8 mouse cellular contexts compared by ENCODE assay signal in the genomic region with DNA sequence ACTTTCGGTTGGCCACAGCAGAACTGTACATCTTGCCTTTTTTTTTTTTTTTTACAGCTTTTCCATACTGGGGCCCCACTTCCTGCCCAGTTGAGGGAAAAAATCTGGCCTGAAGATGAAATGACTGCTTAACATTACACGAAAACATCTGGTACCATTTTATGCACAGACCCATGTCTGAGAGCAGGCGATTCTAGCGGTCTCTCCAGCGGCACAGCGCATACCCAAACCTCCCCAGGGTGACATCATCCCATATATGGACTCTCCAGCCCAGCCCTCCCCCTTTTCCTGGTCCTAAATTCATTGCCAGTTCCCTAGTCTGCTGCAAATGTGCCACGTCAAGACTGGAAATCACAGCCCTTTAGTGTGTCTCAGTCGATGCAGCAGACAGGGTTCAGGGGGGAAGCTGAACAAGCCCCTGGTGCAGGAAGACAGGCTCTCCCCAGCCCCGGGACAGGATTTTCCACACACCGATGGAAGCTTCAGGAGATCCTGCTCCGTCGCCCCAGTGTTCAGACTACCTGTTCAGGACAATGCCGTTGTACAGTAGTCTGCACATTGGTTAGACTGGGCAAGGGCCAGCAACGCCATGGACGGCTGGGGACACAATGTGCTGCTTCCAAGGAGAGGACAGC.
DNase-seq lines count a peak whose midpoint lies in the region; ATAC-seq lines count a peak whose summit lies in the region.

No protein-coding gene starts in this region.

- peak; percentile 93 for DNase-seq in embryo, embryonic 11 days
- peak; percentile 57 to 83 for DNase-seq in gastrocnemius, postnatal 4 days (ENCODE audit: low spot score in 2 of 2)
- DNase-seq in right cerebral cortex, adult 18-20 months = no peak
- no peak for DNase-seq in left cerebral cortex, postnatal 36 days (ENCODE audit: low spot score in 2 of 2)

- 0 out of 2 replicates have a peak, but pooled peaks cover 3% of the 10 kb centered on the region for H3K4me1 ChIP-seq in intestine, embryonic 15.5 days (replicated peaks)
- no peaks in the 10 kb centered on the region for H3K4me1 ChIP-seq in liver, embryonic 15.5 days (replicated peaks)
- H3K4me1 ChIP-seq in stomach, embryonic 15.5 days = 0 out of 2 replicates have a peak, but pooled peaks cover 4% of the 10 kb centered on the region

- peak overlapping the region; percentile 56 for H3K9ac ChIP-seq in intestine, embryonic 15.5 days
- no peak overlapping the region for H3K9ac ChIP-seq in liver, embryonic 15.5 days
- peak overlapping the region; percentile 48 for H3K9ac ChIP-seq in stomach, embryonic 15.5 days

- peak overlapping the region; percentile 42 for H3K4me2 ChIP-seq in intestine, embryonic 15.5 days (replicated peaks)
- H3K4me2 ChIP-seq in liver, embryonic 15.5 days = no peak overlapping the region
- H3K4me2 ChIP-seq in stomach, embryonic 15.5 days = peak overlapping the region; percentile 32

- intact Hi-C loops in left cerebral cortex, postnatal 36 days (cut with DNase I) = no loop called here

- H3K36me3 ChIP-seq in intestine, embryonic 15.5 days = no peaks in the 10 kb centered on the region
- no peaks in the 10 kb centered on the region for H3K36me3 ChIP-seq in liver, embryonic 15.5 days (replicated peaks)
- H3K36me3 ChIP-seq in stomach, embryonic 15.5 days = no peaks in the 10 kb centered on the region

- peak overlapping the region; percentile 41 for H3K4me3 ChIP-seq in intestine, embryonic 15.5 days (replicated peaks)
- H3K4me3 ChIP-seq in liver, embryonic 15.5 days (replicated peaks) = peak overlapping the region; percentile 7; the same call in 1 of the 2 replicates
- H3K4me3 ChIP-seq in stomach, embryonic 15.5 days (replicated peaks) = peak overlapping the region; percentile 50

- H3K27ac ChIP-seq in intestine, embryonic 15.5 days = peak overlapping the region; percentile 93
- no peak overlapping the region; the same call in 1 of the 2 replicates for H3K27ac ChIP-seq in liver, embryonic 15.5 days (replicated peaks)
- H3K27ac ChIP-seq in stomach, embryonic 15.5 days = peak overlapping the region; percentile 97

- WGBS in intestine, embryonic 15.5 days = 30% methylated on average over 15 of the region's 15 CpGs
- WGBS in liver, embryonic 15.5 days (ENCODE audit: insufficient replicate concordance) = 57% methylated on average over 15 of the region's 15 CpGs
- WGBS in stomach, embryonic 15.5 days = 34% methylated on average over 15 of the region's 15 CpGs

- peak; percentile 95 for ATAC-seq in intestine, embryonic 15.5 days
- peak; percentile 40; the same call in 1 of the 2 replicates for ATAC-seq in liver, embryonic 15.5 days (ENCODE audit: insufficient read depth)
- ATAC-seq in stomach, embryonic 15.5 days (ENCODE audit: insufficient read depth, low FRiP score, low read depth) = peak; percentile 92
- ATAC-seq in inflammation-experienced regulatory T-cells, adult 6 months = no peak

- no peaks in the 10 kb centered on the region for H3K27me3 ChIP-seq in intestine, embryonic 15.5 days (replicated peaks)
- H3K27me3 ChIP-seq in liver, embryonic 15.5 days = no peaks in the 10 kb centered on the region
- no peaks in the 10 kb centered on the region for H3K27me3 ChIP-seq in stomach, embryonic 15.5 days (replicated peaks)

- no peaks in the 10 kb centered on the region for H3K9me3 ChIP-seq in intestine, embryonic 15.5 days
- H3K9me3 ChIP-seq in liver, embryonic 15.5 days (replicated peaks) = no peaks in the 10 kb centered on the region
- no peaks in the 10 kb centered on the region for H3K9me3 ChIP-seq in stomach, embryonic 15.5 days

Comparison
In these comparisons a context has a peak if more than half of its experiments do, and no peak if none do; other contexts are left out.
1. DNase-seq: peak in embryo, embryonic 11 days (single experiment) and gastrocnemius, postnatal 4 days (2 of 2); none in right cerebral cortex, adult 18-20 months (single experiment) and left cerebral cortex, postnatal 36 days (0 of 2).
2. Peak in every context shown above with its lines, with median percentiles within 50 percentile points of each other: H3K4me3 ChIP-seq.